Mouse (Mus musculus): Measurements from ENCODE around the gene Dhx8. TPM values are rescaled to one million over a fixed set of nuclear protein-coding genes. Genes with fewer than 3 reads are reported as not detected.

Dhx8 gene
- total and polyA plus RNA-seq, 3 experiments: 33.1 to 44.7 TPM; not detected in 1

GRCm38 (mm10) chr11:101786651-101787050 is 53.9 kb downstream of the Dhx8 start:
- peaks cover 0 to 6% of the 10 kb centered on the region in 2 experiments; a peak in 2 of 4 replicates for H3K36me3 ChIP-seq (ENCODE audit: control insufficient read depth in 1 of 2, insufficient read depth in 2 of 2, low read length in 2 of 2)
- DNase-seq (ENCODE audit: low read depth, low spot score): no peak
- H3K27ac ChIP-seq (ENCODE audit: control insufficient read depth, low read depth, low read length): no peak overlapping the region
- TF ChIP-seq MYB (IDR thresholded peaks at IDR 0.05; ENCODE audit: low read depth, low read length): no peak
- TF ChIP-seq EP300 (IDR thresholded peaks at IDR 0.05; ENCODE audit: low read depth in 1 of 2, low read length in 2 of 2): no peak
- no peak for TF ChIP-seq POLR2A (IDR thresholded peaks at IDR 0.05; ENCODE audit: control insufficient read depth in 1 of 2, insufficient read depth in 1 of 2, low read depth in 1 of 2, low read length in 2 of 2, poor library complexity in 1 of 2)
- no peak for TF ChIP-seq TAL1 (IDR thresholded peaks at IDR 0.05; ENCODE audit: low read length)
- TF ChIP-seq CHD2 (IDR thresholded peaks at IDR 0.05; ENCODE audit: low read length): no peak
- TF ChIP-seq GABPA (IDR thresholded peaks at IDR 0.05; ENCODE audit: low read depth, low read length): no peak
- no peaks in the 10 kb centered on the region; the same call in 1 of the 2 replicates for H3K79me2 ChIP-seq (ENCODE audit: control insufficient read depth, insufficient read depth, low read length, poor library complexity)
- H3K9me3 ChIP-seq (replicated peaks; ENCODE audit: insufficient read depth, low read length): no peaks in the 10 kb centered on the region
- no peak overlapping the region for H3K4me3 ChIP-seq (ENCODE audit: control insufficient read depth in 1 of 2, insufficient read depth in 1 of 2, low read depth in 2 of 2, low read length in 2 of 2)
- no peak overlapping the region for H3K9ac ChIP-seq (ENCODE audit: control insufficient read depth, low read depth, low read length, poor library complexity, severe bottlenecking)
- peaks cover 7 to 12% of the 10 kb centered on the region in 2 experiments for H3K27me3 ChIP-seq (ENCODE audit: control insufficient read depth in 1 of 2, insufficient read depth in 2 of 2, low read length in 2 of 2)
- peaks cover 5 to 15% of the 10 kb centered on the region in 2 experiments; a peak in 3 of 4 replicates for H3K4me1 ChIP-seq (ENCODE audit: control insufficient read depth in 1 of 2, insufficient read depth in 2 of 2, low read length in 2 of 2)

DNA sequence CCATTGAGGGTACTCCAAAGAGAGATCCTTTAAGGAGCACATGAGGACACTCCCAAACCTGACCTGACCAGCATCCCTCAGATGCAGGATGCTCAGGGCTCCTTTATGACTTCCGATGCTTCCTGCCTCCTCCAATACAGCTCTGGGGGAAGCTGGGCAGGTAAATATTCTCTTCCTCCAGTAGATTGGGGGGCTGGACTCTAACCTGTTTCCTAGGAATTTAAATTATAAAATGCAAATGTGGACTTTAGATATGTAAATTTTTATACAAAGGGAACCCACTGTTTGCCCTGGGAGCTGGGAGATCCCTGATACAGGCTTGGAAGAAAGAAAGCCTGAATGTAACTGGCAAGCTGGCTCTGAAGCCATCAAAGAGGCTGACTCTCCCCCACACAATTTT is 54.7 kb downstream of the Dhx8 start:
- no peak for DNase-seq (ENCODE audit: low read depth, low spot score)
- Histone ChIP-seq H3K9ac (ENCODE audit: control insufficient read depth, low read depth, low read length, poor library complexity, severe bottlenecking) (no peak overlapping the region), H3K36me3 (ENCODE audit: control insufficient read depth in 1 of 2, insufficient read depth in 2 of 2, low read length in 2 of 2) (peaks cover 0 to 6% of the 10 kb centered on the region in 2 experiments; a peak in 2 of 4 replicates), H3K27ac (ENCODE audit: control insufficient read depth, low read depth, low read length) (no peak overlapping the region), H3K4me3 (ENCODE audit: control insufficient read depth in 1 of 2, insufficient read depth in 1 of 2, low read depth in 2 of 2, low read length in 2 of 2) (no peak overlapping the region), H3K4me1 (ENCODE audit: control insufficient read depth in 1 of 2, insufficient read depth in 2 of 2, low read length in 2 of 2) (peaks cover 5 to 15% of the 10 kb centered on the region in 2 experiments; a peak in 3 of 4 replicates), H3K27me3 (ENCODE audit: control insufficient read depth in 1 of 2, insufficient read depth in 2 of 2, low read length in 2 of 2) (peaks cover 12 to 16% of the 10 kb centered on the region in 2 experiments), H3K79me2 (ENCODE audit: control insufficient read depth, insufficient read depth, low read length, poor library complexity) (no peaks in the 10 kb centered on the region; the same call in 1 of the 2 replicates), H3K9me3 (replicated peaks; ENCODE audit: insufficient read depth, low read length) (no peaks in the 10 kb centered on the region)
- no peak for TF ChIP-seq ZMIZ1 (IDR thresholded peaks at IDR 0.05; ENCODE audit: low read depth, low read length)
- TF ChIP-seq SMC3 (IDR thresholded peaks at IDR 0.05; ENCODE audit: low read depth, low read length): no peak
- no peak for TF ChIP-seq GATA1 (IDR thresholded peaks at IDR 0.05; ENCODE audit: low read depth, low read length)
- no peak for TF ChIP-seq NELFE (IDR thresholded peaks at IDR 0.05; ENCODE audit: low read depth, low read length)
- no peak for TF ChIP-seq JUND (IDR thresholded peaks at IDR 0.05; ENCODE audit: low read depth, low read length)

- Histone ChIP-seq H3K4me3 (ENCODE audit: control insufficient read depth in 1 of 2, insufficient read depth in 1 of 2, low read depth in 2 of 2, low read length in 2 of 2) (no peak overlapping the region), H3K79me2 (ENCODE audit: control insufficient read depth, insufficient read depth, low read length, poor library complexity) (no peaks in the 10 kb centered on the region), H3K27me3 (ENCODE audit: control insufficient read depth in 1 of 2, insufficient read depth in 2 of 2, low read length in 2 of 2) (peaks cover 14 to 25% of the 10 kb centered on the region in 2 experiments), H3K9ac (ENCODE audit: control insufficient read depth, low read depth, low read length, poor library complexity, severe bottlenecking) (no peak overlapping the region), H3K36me3 (ENCODE audit: control insufficient read depth in 1 of 2, insufficient read depth in 2 of 2, low read length in 2 of 2) (peaks cover 0 to 2% of the 10 kb centered on the region in 2 experiments; a peak in 2 of 4 replicates), H3K27ac (ENCODE audit: control insufficient read depth, low read depth, low read length) (no peak overlapping the region), H3K9me3 (replicated peaks; ENCODE audit: insufficient read depth, low read length) (no peaks in the 10 kb centered on the region), H3K4me1 (ENCODE audit: control insufficient read depth in 1 of 2, insufficient read depth in 2 of 2, low read length in 2 of 2) (peaks cover 1 to 4% of the 10 kb centered on the region in 2 experiments; a peak in 3 of 4 replicates)
- no peak for DNase-seq (ENCODE audit: low read depth, low spot score)
- no peak for TF ChIP-seq E2F4 (IDR thresholded peaks at IDR 0.05; ENCODE audit: borderline replicate concordance, low read depth, low read length)
- no peak for TF ChIP-seq RCOR1 (IDR thresholded peaks at IDR 0.05; ENCODE audit: low read depth, low read length)
- TF ChIP-seq CHD2 (IDR thresholded peaks at IDR 0.05; ENCODE audit: low read length): no peak
- TF ChIP-seq MAX (IDR thresholded peaks at IDR 0.05; ENCODE audit: low read length): no peak
- TF ChIP-seq ZNF384 (IDR thresholded peaks at IDR 0.05; ENCODE audit: low read depth, low read length): no peak
- TF ChIP-seq POLR2A (IDR thresholded peaks at IDR 0.05; ENCODE audit: control insufficient read depth in 1 of 2, insufficient read depth in 1 of 2, low read depth in 1 of 2, low read length in 2 of 2, poor library complexity in 1 of 2): no peak
- no peak for TF ChIP-seq NELFE (IDR thresholded peaks at IDR 0.05; ENCODE audit: low read depth, low read length)
- TF ChIP-seq MAFK (IDR thresholded peaks at IDR 0.05; ENCODE audit: borderline replicate concordance, low read depth, low read length): no peak
- no peak for TF ChIP-seq ELF1 (IDR thresholded peaks at IDR 0.05; ENCODE audit: low read depth, low read length)
- TF ChIP-seq GABPA (IDR thresholded peaks at IDR 0.05; ENCODE audit: low read depth, low read length): no peak
- TF ChIP-seq RAD21 (IDR thresholded peaks at IDR 0.05; ENCODE audit: low read depth, low read length): no peak
- no peak for TF ChIP-seq POLR2AphosphoS5 (IDR thresholded peaks at IDR 0.05; ENCODE audit: borderline replicate concordance, low read depth, low read length)
- no peak for TF ChIP-seq CTCF (IDR thresholded peaks at IDR 0.05 in 2 of 3, conservative IDR thresholded peaks at IDR 0.05 in 1 of 3; ENCODE audit: control insufficient read depth in 1 of 3, insufficient read depth in 1 of 3, low read depth in 2 of 3, low read length in 3 of 3, poor library complexity in 1 of 3, severe bottlenecking in 1 of 3)
- no peak for TF ChIP-seq USF2 (IDR thresholded peaks at IDR 0.05; ENCODE audit: borderline replicate concordance in 1 of 2, insufficient read depth in 1 of 2, low read depth in 1 of 2, low read length in 2 of 2)
- TF ChIP-seq ZC3H11A (IDR thresholded peaks at IDR 0.05; ENCODE audit: low read depth, low read length): no peak
- no peak for TF ChIP-seq ZKSCAN1 (IDR thresholded peaks at IDR 0.05; ENCODE audit: low read depth, low read length)
- TF ChIP-seq ZMIZ1 (IDR thresholded peaks at IDR 0.05; ENCODE audit: low read depth, low read length): no peak
- TF ChIP-seq MYC (IDR thresholded peaks at IDR 0.05; ENCODE audit: low read depth, low read length): no peak
These were observed 58.2 kb downstream of the Dhx8 start for GRCm38 (mm10) chr11:101790811-101791526.
